Mouse (Mus musculus) heart, postnatal 14 days (tissue): Measurements from ENCODE around the gene Nsfl1c. TPM values are rescaled to one million over a fixed set of nuclear protein-coding genes. Genes with fewer than 3 reads are reported as not detected.
"Not testable (repeated sequence)": the region's sequence is repeated elsewhere in the genome, so short reads cannot be mapped to it uniquely, and the experiment has no call there.

Experiments
- DNase-seq, 2 experiments: peaks; one replicate each; pipeline ENCODE4 v3.0.0; 2021 to 2022
- intact Hi-C: fragments of 180-260 bp; cut with DNase I; formaldehyde crosslinking; loops from one replicate; pipeline ENCODE4 v1.15.1; 2025
- long read RNA-seq, 2 experiments: library from polyadenylated mRNA; stranded (forward); transcript quantifications; one replicate each; pipeline ENCODE4 v2.0.0; 2021
- total RNA-seq, 2 experiments: library from RNA; stranded (reverse); gene quantifications; 2 replicates each; pipeline ENCODE4 v1.2.3; 2021

Gene Nsfl1c
- 10 to 100 TPM; 77.9 to 78.7 TPM for total RNA-seq
- long read RNA-seq, experiment 1, transcript Nsfl1c-201 (9 exons, 1,364 nt) = major isoform, 109 of 113 reads
- long read RNA-seq, experiment 1, partial matches to known transcripts = 2 of 113 reads
- long read RNA-seq, experiment 1, other reads (novel, unspliced or antisense) = 2 of 113 reads
- long read RNA-seq, experiment 2, transcript Nsfl1c-201 (9 exons, 1,364 nt) = major isoform, 88 of 93 reads
- long read RNA-seq, experiment 2, partial matches to known transcripts = 0 of 93 reads
- long read RNA-seq, experiment 2, other reads (novel, unspliced or antisense) = 4 of 93 reads

DNA sequence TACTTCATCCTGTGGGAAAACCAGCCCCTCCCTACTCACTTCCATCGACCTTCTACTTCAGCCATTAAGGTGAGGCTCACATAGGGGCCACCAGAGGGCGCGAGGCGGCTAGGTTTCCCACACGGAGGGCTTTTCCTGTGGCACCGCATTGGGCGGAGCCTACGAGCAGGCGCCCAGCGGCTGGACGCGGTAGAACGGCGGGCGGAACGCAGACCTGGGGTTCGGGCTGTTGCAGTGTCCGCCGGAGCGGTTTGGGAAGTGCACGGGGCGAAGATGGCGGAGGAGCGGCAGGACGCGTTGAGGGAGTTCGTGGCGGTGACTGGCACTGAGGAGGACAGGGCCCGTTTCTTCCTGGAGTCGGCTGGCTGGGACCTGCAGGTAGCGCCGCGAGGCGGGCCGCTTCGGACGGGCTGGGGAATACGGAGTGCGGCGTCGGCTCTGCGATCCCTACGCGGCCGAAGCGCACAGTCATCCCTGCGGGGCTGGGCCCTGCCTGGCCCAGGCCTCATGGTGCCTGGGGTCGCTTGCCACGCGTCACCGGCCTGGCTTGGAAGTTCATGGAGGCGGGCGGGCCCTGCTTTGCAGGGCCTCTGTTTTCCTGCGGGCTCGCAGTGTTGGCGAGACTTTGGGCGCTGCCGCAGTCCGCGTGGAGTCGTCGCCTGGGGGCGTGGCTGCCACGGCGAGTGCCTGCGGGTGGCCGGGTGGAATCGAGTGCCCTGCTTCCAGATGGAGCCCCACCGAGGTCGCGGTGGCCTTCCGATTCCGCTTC lies at the start of gene Nsfl1c:
Gene Nsfl1c, plus strand, starts transcription at position 148 of the 769 bp plus-strand sequence.
- peak; percentile 96 to 99 for DNase-seq
- intact Hi-C loops = loop anchor here (5.0 to 10.0 kb wide), 3 partner anchors 48 to 371 kb away; partner anchors contain the start of gene Fkbp1a

DNA sequence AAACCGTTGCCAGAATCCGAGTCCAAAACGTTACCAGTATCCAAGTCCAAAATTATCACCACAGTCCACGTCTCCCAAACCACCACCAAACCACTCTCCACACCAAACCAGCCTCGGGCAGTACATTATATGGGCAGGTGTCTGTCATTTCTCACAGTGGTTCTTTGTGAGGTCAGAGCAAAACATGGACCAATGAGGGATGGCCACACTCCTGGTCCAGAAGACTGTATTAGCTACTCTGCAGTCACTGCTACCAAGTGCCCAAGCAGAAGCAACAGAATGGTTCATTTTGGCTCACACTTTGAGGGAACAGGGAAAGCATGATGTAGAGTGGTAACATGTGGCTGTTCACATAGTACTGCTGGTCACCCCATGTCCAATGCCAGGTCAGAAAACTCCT lies 17.9 kb upstream of the Nsfl1c start, which contains the start of gene 4921509C19Rik:
Gene 4921509C19Rik, minus strand, starts transcription at position 101 of the 400 bp plus-strand sequence.
- intact Hi-C loops, DNase-seq: not testable (repeated sequence)

DNA sequence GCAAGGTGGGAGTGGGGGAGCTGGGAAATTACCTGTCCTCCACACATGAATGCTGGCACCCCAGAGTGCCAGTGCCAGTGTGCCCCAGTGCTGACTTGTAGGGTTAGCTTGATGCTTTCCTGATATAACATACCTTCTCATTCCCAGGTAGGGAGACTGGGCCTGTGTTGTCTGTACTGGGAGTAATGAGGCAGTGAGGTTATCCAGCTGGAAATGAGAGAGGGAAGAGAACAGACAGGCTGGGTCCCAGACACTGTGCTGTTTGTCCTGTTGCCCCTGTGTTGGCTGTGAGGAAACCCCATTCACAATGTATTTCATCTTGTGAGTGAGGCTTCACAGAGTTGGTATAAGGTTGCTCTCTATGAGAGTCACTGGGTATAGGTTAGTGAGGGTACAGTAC lies 7.5 kb upstream of the Nsfl1c start:
- no peak for DNase-seq
- intact Hi-C loops = no loop called here

DNA sequence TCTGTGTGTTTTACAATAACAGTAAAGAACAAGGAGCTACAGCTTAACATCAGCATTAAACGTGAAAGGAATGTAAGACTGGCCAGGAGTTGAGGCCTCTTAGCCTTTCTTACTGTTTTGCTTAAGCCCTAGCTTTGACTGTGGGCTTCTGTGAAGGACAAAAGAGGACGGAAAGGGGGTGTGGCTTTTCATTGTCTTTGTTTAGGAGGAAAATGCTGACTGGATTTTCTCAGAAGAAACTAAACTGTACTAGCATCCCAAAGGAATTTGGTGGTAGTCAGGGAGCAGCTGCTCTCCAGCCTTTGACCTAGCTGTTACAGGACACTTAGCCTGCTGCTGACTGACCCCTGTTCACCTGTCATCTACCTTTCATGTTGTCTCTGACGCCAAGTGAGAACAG lies 4.4 kb downstream of the Nsfl1c start:
- no peak for DNase-seq
- intact Hi-C loops = loop anchor here (5.0 to 10.0 kb wide), 3 partner anchors 79 to 366 kb away; partner anchors contain the start of gene Psmf1

DNA sequence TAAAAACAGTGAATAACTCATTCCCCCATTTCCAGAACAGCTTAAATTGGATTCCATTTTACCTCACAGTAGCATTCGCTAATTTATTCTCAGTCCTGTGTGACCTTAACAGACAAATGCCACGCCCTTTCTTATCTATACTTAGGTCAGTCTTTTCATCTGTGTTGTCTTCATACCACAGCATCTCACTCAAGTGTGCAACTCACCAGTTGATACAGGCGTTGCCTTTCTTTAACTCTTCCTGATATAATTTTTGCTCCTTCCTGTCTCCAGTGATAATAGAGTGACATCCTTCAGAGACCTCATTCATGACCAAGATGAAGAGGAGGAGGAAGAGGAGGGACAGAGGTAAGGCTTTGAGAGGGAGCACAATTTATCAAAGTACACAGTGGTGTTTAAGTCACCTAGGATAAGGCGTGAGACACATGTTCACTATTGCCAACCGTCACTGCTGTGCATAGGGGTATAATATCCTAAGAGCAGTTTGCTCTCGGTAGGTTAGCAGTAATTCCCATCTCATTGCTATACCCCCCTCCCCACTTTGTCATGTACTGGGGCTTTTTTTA lies 6.5 kb downstream of the Nsfl1c start:
- intact Hi-C loops = no loop called here

DNA sequence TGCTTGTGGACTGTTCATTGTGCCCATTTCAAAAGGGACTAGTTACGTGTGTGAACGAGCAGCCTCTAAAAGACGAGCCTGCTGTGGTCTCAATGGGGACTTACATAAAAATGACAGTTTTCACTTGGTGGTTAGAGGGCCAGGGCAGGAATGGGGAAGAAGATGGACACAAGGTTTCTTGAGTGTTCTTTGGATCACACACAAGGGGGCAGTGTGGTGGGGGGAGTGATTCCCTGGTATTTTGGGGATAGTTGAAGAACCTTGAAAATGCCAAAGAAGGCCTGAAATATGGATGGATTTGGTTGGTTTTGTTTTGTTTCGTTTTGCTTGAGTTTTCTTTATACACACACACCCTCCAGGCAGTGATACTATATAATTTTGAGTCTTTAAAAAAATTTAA lies 10.2 kb downstream of the Nsfl1c start:
- intact Hi-C loops = no loop called here

More for the DNA sequence above, 6.5 kb downstream of the Nsfl1c start:
- no peak for DNase-seq

DNA sequence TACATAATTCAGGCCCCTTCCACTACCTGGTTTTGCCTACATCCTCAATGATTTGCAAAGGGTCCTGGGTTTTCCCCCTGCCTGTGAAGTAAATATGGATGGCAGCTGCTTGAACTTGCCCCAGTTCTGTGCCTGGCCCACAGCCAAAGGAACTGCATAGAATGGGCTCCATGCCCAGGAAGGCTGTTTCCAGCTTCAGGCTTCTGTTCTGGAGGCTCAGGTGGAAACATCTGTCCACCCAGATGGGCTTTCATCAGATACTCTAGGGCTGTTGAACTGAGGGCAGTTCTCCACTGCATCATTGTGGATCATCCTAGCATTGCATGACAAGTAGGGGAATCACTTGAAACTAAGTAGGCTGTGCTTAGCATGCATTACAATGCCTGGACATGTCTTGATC lies 18.2 kb downstream of the Nsfl1c start:
- peak; percentile 58 to 69 for DNase-seq
- intact Hi-C loops = loop anchor here (5.0 kb wide), 1 partner anchor 170 kb away; no protein-coding TSS in a partner anchor

More for the DNA sequence above, 10.2 kb downstream of the Nsfl1c start:
- no peak for DNase-seq

DNA sequence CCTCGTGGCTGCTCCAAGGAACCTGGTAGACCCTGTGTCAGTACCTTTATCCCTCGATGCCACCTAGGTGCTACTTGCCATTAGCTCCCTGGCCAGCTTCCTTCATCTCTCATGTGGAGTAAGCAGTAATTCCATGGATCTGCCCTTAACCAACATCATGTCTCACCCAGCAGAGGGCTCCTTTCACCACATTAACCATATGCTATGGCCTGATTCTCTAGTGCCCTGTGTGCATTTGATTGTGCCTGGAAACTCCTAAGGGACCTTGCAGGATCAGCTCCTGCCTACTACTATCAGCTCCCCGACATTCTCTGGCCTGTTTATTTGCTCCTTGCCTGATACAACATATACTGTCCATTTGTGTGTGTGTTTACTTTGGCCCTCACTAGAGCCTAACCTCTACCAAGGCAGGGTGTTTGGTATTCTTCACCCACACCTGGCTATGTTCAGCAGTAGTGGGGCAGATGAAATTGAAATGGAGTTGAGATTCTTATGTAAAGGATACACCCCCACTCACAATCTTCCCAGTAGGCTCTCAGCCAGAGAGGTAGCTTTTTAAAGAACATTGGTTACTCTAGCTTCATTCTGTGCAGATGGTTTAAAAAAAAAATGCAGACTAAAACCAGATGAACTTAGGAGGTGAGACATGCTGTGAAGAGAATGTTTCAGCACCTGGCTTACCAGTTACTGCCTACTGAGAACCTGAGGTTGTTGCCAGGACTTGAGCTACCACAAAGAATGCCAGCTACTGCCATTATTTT lies 19.7 kb downstream of the Nsfl1c start:
- intact Hi-C loops = loop anchor here (5.0 kb wide), 1 partner anchor 169 kb away; no protein-coding TSS in a partner anchor
- no peak for DNase-seq

DNA sequence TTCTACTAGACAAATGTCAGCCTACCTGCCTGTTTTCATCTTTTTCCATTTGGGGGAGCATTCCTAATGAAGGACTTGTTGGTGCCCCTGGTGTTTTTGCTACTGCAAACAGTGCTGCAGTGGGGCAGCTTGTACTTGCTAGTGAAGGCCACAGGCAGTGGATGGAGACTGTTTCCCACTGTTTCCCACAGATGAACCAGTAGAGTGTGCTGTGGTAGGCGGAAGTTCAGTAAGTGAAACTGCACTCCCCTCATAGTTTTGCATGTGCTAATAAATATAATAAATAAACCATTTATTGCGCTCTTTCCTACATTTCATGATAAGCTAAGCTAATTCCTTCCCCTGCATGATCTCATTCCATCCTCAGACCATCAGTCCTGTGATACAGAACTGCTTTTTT lies 25.0 kb downstream of the Nsfl1c start:
- no peak for DNase-seq
- intact Hi-C loops = loop anchor here (5.0 kb wide), 1 partner anchor 68 kb away; no protein-coding TSS in a partner anchor

DNA sequence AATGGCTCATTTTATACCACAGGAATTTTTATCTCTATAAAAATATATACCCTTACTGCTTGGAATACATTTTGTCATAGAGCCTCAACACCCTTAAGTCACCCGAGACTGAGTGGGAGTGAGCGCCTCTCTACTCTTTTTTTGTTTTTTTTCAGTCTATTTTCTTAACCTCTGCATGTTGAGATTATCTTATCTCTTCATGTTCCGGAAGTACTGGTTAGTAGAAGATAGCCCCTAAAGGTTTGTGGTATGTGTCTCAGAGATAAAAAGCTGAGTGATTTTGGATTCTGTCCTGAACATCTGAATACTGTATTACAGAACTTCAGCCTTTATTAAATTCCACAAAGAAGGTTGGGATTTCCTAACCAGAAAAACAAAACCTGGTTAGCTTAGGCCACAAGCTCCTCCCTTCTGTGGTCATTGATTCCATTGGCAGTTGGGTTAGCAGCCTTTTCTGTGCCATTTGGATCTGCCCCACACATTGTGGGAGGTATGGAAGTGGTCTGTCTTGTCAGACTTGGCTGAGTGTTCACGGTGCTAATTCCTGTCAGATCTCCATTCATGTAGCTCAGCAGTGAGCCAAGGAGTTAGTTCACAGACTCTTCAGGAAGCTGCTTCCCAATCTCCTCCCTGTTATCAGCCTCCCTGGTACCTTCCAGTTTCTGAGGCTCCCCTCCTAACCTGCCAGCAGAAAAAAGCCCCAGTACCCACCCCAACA lies 30.5 kb downstream of the Nsfl1c start:
- no peak for DNase-seq
- intact Hi-C loops = no loop called here

DNA sequence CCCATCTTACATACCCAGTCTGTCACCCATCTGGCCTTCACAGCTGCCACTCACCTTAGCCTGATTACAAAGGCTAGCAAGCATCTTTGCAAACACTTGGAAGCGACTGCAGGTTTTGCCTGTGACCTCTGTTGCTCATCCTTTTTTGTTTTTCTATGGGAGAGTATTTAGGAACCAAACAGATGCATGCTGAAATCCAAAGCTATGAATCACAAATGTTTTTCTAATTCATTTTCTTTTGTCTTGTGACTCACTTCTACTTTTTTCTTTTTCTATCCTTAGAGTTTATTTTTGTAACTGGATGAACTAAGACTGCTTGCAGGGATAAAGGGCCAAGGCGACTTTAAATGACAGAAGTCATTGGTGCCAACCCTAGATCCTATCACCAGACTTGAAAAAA lies 31.5 kb downstream of the Nsfl1c start:
- no peak for DNase-seq
- intact Hi-C loops = no loop called here

DNA sequence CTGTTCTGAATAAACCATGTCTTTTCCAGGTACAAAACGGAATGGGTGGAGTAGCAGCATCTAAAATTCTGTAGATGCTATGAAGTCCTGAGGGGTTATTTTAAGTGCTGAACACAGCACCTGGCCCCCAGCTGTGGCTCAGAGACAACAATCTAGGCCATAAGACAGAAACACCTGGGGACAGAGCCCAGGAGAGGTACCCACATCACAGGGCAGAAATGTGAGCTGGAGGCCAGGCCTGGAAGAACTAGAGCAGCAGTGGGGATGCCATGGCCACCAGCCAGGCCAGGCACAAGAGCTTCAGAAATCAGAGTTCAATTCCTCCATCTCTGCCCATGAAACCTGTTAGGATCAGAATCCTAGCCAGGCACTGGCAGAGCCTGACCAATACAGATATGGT lies 34.1 kb downstream of the Nsfl1c start:
- intact Hi-C loops = no loop called here
- no peak for DNase-seq

DNA sequence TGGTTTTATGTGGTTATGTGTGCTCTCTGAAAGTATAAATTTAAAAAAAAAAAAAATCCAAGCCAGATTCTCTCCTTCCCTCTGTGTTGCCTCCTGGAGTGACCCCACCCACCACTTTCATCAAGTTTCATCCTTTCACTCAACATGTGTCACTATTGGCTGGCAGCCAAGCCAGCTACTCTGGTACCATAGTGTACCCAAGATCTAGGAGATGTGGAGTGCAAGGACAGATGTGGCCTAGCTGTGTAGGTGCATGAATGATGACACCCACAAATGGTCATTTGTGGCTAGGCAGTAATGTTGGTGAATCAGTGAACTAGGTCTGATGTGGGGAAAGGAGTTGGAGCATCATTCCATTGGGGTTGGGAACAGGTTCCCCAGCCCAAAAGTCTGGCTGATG lies 35.2 kb downstream of the Nsfl1c start:
- no peak for DNase-seq
- intact Hi-C loops = no loop called here

DNA sequence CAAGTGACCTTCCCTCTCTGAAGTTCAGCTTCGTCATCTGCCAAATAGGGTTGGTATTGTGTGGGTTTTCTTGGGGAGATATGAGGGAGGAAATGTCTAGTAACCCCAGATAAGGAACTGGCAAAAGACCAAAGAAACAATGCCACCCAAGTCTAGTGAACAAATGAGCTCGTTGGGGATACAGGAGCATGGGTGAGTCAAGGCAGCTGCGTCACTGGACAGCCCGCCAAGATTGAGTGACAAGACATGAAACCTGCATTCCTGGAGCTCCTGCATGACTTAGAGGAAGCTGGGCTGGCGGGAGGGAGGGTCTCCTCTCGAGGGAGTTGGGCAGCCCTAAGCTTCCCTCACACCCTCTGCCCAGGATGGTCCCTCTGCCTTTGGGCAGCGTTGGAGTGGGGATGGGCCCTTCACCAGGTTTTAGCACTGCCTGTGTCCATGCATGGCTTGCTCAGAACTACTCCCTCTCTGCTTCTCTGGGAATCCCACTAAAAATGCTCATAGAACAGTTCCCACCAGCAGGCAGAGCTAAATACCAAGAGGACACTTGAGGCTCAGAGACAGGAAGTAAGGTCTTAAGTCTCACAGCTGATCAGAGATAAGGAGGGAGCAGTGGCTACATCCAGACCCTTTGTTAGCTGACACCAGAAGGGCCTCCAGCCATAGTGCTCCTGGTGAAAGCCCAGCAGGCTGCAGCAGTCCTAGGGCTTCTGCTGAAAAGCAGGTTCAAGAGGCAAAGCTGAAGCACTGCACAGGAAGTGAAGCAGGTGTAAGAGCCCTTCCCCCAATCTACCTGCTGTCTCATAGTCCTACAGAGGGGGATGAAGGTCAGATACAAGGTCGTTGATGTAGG lies 36.6 kb downstream of the Nsfl1c start:
- no peak for DNase-seq
- intact Hi-C loops = no loop called here

DNA sequence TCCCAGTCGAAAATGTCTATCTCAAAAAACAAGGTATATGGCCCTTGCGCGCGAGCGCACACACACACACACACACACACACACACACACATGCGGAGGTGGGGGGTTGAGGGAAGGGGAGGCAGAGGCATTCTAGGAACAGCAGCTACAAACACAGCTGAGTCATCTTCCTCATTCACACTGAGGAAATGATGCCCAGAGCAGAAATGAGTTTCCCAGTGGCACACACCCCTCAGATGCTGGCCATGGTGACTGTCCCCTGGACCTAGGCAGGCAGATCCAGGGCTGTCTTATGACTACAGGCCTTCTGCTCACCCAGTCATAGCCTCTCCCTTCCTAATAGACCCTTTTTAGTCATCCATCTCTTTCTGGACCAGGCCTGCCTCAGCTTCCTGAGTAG lies 39.6 kb downstream of the Nsfl1c start:
- no peak for DNase-seq
- intact Hi-C loops = no loop called here

DNA sequence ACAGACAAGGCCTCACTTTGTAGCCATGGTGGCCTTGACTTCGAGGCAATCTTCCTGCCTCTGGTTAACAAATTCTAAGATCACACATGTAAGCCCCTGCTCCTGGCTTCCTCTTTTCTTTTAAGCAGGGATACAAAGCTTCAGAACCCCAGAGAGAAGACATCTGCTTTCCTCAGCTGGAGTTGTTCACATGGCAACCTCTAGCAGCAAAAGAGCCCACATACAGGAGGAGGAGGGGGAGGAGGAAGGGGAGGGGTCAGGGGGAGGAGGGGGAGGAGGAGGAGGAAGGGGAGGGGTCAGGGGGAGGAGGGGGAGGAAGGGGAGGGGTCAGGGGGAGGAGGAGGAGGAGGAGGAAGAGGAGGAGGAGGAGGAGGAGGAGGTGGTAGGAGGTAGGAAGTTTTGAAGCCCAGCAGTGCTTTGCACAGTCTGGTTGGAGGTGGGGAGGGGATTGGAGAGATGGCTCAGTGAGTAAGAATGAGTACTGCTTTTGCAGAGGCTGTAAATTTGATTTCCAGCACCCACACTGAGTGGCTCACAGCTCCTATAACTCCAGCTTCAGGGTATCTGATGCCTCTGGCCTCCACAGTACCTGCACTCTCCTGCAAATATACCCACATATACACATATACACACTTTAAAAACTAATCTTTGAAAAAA lies 42.1 kb downstream of the Nsfl1c start:
- DNase-seq = no peak
- intact Hi-C loops = no loop called here

DNA sequence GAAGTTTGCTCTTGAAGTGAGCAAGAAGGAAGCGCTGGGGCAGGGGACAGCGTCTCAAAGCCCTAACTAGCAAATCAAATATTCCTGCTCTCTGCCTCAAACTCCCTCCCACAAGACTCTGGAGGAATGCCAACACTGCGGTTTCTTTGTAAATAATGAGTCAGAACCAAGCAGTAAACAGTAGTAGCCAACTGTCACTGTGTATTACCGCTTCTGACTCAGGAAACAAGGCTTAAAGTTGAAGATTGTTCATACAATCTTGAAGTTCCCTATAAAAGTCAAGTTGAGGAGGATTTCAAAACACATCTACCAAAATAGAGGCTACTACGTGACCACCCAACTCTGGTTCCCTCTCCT lies 42.6 kb downstream of the Nsfl1c start:
- intact Hi-C loops = no loop called here

DNA sequence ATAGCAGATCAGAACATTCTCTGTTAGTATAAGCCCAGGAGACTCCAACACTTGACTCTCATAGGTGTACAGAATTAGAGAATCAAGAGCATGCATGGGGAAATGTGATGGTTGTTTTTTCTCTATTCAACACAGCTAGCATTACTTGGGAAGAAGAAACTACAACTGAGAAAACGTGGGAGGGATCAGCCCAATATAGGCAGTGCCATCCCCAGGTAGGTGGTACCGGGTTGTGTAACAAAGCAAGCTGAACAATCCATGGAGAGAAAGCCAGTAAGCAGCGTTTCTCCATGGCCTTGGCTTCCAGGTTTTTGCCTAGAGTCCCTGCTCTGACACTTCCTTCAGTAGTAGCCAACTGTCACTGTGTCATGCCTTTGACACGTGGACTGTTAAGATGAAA lies 44.7 kb downstream of the Nsfl1c start:
- intact Hi-C loops = no loop called here
- no peak for DNase-seq

More for the DNA sequence above, 42.6 kb downstream of the Nsfl1c start:
- DNase-seq = peak; percentile 40 to 66
